Mouse (Mus musculus) G1E (cell line): Measurements from ENCODE around the gene Slc15a1.

Experiments used
- CTCF ChIP-seq: IDR thresholded peaks from 2 replicates; pipeline ENCODE4 v1.5.1; 2012; ENCODE audit warnings: low read depth, low read length, inconsistent platforms, mixed read lengths
- GATA1 ChIP-seq: IDR thresholded peaks from 2 replicates; pipeline ENCODE4 v1.6.1; 2012; ENCODE audit warnings: borderline replicate concordance, low read length, inconsistent platforms, mixed read lengths
- GATA2 ChIP-seq: IDR thresholded peaks from 2 replicates; pipeline ENCODE4 v1.6.1; 2012; ENCODE audit warnings: low read depth, low read length, inconsistent platforms, borderline replicate concordance

GRCm38 (mm10) chr14:121492328-121492727 lies 12.7 kb downstream of the Slc15a1 start:
- TF ChIP-seq CTCF, result no peak
- no peak for TF ChIP-seq GATA1
- no peak for TF ChIP-seq GATA2
